Mouse (Mus musculus) hindbrain, embryonic 15.5 days (tissue): Measurements from ENCODE around the gene Rad51b. TPM values are rescaled to one million over a fixed set of nuclear protein-coding genes. Genes with fewer than 3 reads are reported as not detected.

Experiments used
- ATAC-seq: fragments of 200-750 bp; cut with Nextera tagmentation; 2 replicates; pipeline ENCODE4 v1.8.0; 2017; ENCODE audit warnings: low read depth, moderate number of reproducible peaks, moderate TSS enrichment; ENCODE audit not compliant: low FRiP score
- H3K27ac ChIP-seq: fragments of 300-500 bp; sonication (generic); replicated peaks from 2 replicates; pipeline ENCODE4 v1.5.1; 2015; ENCODE audit warnings: mild to moderate bottlenecking, inconsistent platforms
- H3K27me3 ChIP-seq: fragments of 300-500 bp; sonication (generic); 2 replicates; pipeline ENCODE4 v1.6.1; 2015; ENCODE audit warnings: control low read depth, inconsistent platforms
- H3K36me3 ChIP-seq: fragments of 300-500 bp; sonication (generic); 2 replicates; pipeline ENCODE4 v1.6.1; 2015; ENCODE audit warnings: control low read depth, inconsistent platforms
- H3K4me1 ChIP-seq: fragments of 300-500 bp; sonication (generic); replicated peaks from 2 replicates; pipeline ENCODE4 v1.6.1; 2015; ENCODE audit warnings: control low read depth, inconsistent platforms
- H3K4me2 ChIP-seq: fragments of 300-500 bp; sonication (generic); 2 replicates; pipeline ENCODE4 v1.6.1; 2015; ENCODE audit warnings: moderate library complexity, mild to moderate bottlenecking, inconsistent platforms
- H3K4me3 ChIP-seq: fragments of 300-500 bp; sonication (generic); 2 replicates; pipeline ENCODE4 v1.5.1; 2015; ENCODE audit warnings: mild to moderate bottlenecking, inconsistent platforms
- H3K9ac ChIP-seq: fragments of 300-500 bp; sonication (generic); 2 replicates; pipeline ENCODE4 v1.6.1; 2015; ENCODE audit warnings: inconsistent platforms
- H3K9me3 ChIP-seq: fragments of 300-500 bp; sonication (generic); 2 replicates; pipeline ENCODE4 v1.6.1; 2016; ENCODE audit warnings: control low read depth, inconsistent platforms
- WGBS: fragments of 180-500 bp; shearing (Covaris S2); methylation state at CpG from one replicate; pipeline ENCODE4 v1.1.7; 2015; 5-methylcytosine and 5-hydroxymethylcytosine counted together
- polyA plus RNA-seq: library from polyadenylated mRNA; unstranded; fragments of >200 nt; fragmentation: Nextera tagmentation; extraction: Ambion mirVana; gene quantifications from 2 replicates; pipeline ENCODE4 v1.2.1, GENCODE M21; 2015

The Rad51b gene
- polyA plus RNA-seq, 1 experiment from 2014 or later: 1.7 TPM

- no peak overlapping the region for H3K27ac ChIP-seq
- H3K9ac ChIP-seq: no peak overlapping the region
- 69% methylated on average over 7 of the region's 7 CpGs for WGBS
- no peak for ATAC-seq
- no peaks in the 10 kb centered on the region for H3K36me3 ChIP-seq
- no peak overlapping the region for H3K4me3 ChIP-seq
- no peaks in the 10 kb centered on the region for H3K4me1 ChIP-seq
- no peaks in the 10 kb centered on the region for H3K27me3 ChIP-seq
- H3K4me2 ChIP-seq: no peak overlapping the region
- no peaks in the 10 kb centered on the region for H3K9me3 ChIP-seq
Observed at GRCm38 (mm10) chr12:79429507-79430291, 132.6 kb downstream of the Rad51b start.

- Histone ChIP-seq H3K4me1 (no peaks in the 10 kb centered on the region), H3K27me3 (no peaks in the 10 kb centered on the region), H3K4me2 (no peak overlapping the region), H3K27ac (no peak overlapping the region), H3K9me3 (no peaks in the 10 kb centered on the region), H3K36me3 (no peaks in the 10 kb centered on the region), H3K9ac (no peak overlapping the region), H3K4me3 (no peak overlapping the region)
- WGBS: 88% methylated on average over 4 of the region's 4 CpGs
- no peak for ATAC-seq
Observed at GRCm38 (mm10) chr12:79431138-79431537, 134.1 kb downstream of the Rad51b start.

GRCm38 (mm10) chr12:79433724-79434442 lies 136.8 kb downstream of the Rad51b start:
- Histone ChIP-seq H3K4me1 (no peaks in the 10 kb centered on the region), H3K27me3 (no peaks in the 10 kb centered on the region), H3K4me3 (no peak overlapping the region), H3K4me2 (no peak overlapping the region), H3K27ac (no peak overlapping the region), H3K9me3 (no peaks in the 10 kb centered on the region), H3K9ac (no peak overlapping the region), H3K36me3 (no peaks in the 10 kb centered on the region)
- 24% methylated on average over 7 of the region's 7 CpGs for WGBS
- no peak for ATAC-seq

GRCm38 (mm10) chr12:79435474-79435873 lies 138.4 kb downstream of the Rad51b start:
- Histone ChIP-seq H3K4me2 (no peak overlapping the region), H3K9me3 (no peaks in the 10 kb centered on the region), H3K4me1 (no peaks in the 10 kb centered on the region), H3K4me3 (no peak overlapping the region), H3K27ac (no peak overlapping the region), H3K27me3 (no peaks in the 10 kb centered on the region), H3K36me3 (no peaks in the 10 kb centered on the region), H3K9ac (no peak overlapping the region)
- no peak for ATAC-seq
- 68% methylated on average over 3 of the region's 3 CpGs for WGBS

GRCm38 (mm10) chr12:79436035-79436434 lies 139.0 kb downstream of the Rad51b start:
- WGBS: 39% methylated on average over 8 of the region's 8 CpGs
- Histone ChIP-seq H3K9me3 (no peaks in the 10 kb centered on the region), H3K4me3 (no peak overlapping the region), H3K4me1 (no peaks in the 10 kb centered on the region), H3K36me3 (no peaks in the 10 kb centered on the region), H3K9ac (no peak overlapping the region), H3K4me2 (no peak overlapping the region), H3K27ac (no peak overlapping the region), H3K27me3 (no peaks in the 10 kb centered on the region)
- no peak for ATAC-seq

- no peak for ATAC-seq
- no peak overlapping the region for H3K4me2 ChIP-seq
- H3K9me3 ChIP-seq: no peaks in the 10 kb centered on the region
- H3K27ac ChIP-seq: no peak overlapping the region
- no peaks in the 10 kb centered on the region for H3K27me3 ChIP-seq
- 80% methylated on average over 4 of the region's 4 CpGs for WGBS
- no peak overlapping the region for H3K4me3 ChIP-seq
- H3K9ac ChIP-seq: no peak overlapping the region
- H3K36me3 ChIP-seq: no peaks in the 10 kb centered on the region
- no peaks in the 10 kb centered on the region for H3K4me1 ChIP-seq
Observed at GRCm38 (mm10) chr12:79436892-79437291, 139.8 kb downstream of the Rad51b start.

GRCm38 (mm10) chr12:79437572-79437971 lies 140.5 kb downstream of the Rad51b start:
- WGBS: 88% methylated on average over 3 of the region's 3 CpGs
- H3K9me3 ChIP-seq: no peaks in the 10 kb centered on the region
- no peak overlapping the region for H3K27ac ChIP-seq
- H3K9ac ChIP-seq: no peak overlapping the region
- H3K4me2 ChIP-seq: no peak overlapping the region
- H3K4me3 ChIP-seq: no peak overlapping the region
- no peaks in the 10 kb centered on the region for H3K27me3 ChIP-seq
- H3K36me3 ChIP-seq: no peaks in the 10 kb centered on the region
- H3K4me1 ChIP-seq: no peaks in the 10 kb centered on the region
- ATAC-seq: no peak

- no peak for ATAC-seq
- H3K9me3 ChIP-seq: no peaks in the 10 kb centered on the region
- H3K4me1 ChIP-seq: no peaks in the 10 kb centered on the region
- no peak overlapping the region for H3K4me2 ChIP-seq
- WGBS: 96% methylated on average over 6 of the region's 6 CpGs
- H3K4me3 ChIP-seq: no peak overlapping the region
- no peaks in the 10 kb centered on the region for H3K36me3 ChIP-seq
- no peak overlapping the region for H3K27ac ChIP-seq
- H3K9ac ChIP-seq: no peak overlapping the region
- no peaks in the 10 kb centered on the region for H3K27me3 ChIP-seq
Observed at GRCm38 (mm10) chr12:79439961-79440360, 142.9 kb downstream of the Rad51b start.

- no peak overlapping the region for H3K4me2 ChIP-seq
- no peak overlapping the region for H3K4me3 ChIP-seq
- no peak for ATAC-seq
- no peaks in the 10 kb centered on the region for H3K9me3 ChIP-seq
- H3K9ac ChIP-seq: no peak overlapping the region
- no peaks in the 10 kb centered on the region for H3K4me1 ChIP-seq
- H3K27me3 ChIP-seq: no peaks in the 10 kb centered on the region
- H3K36me3 ChIP-seq: no peaks in the 10 kb centered on the region
- no peak overlapping the region for H3K27ac ChIP-seq
- WGBS: 83% methylated on average over 12 of the region's 12 CpGs
Observed at GRCm38 (mm10) chr12:79441210-79442005, 144.3 kb downstream of the Rad51b start.

GRCm38 (mm10) chr12:79442126-79442525 lies 145.0 kb downstream of the Rad51b start:
- no peak for ATAC-seq
- 86% methylated on average over 7 of the region's 7 CpGs for WGBS

GRCm38 (mm10) chr12:79442836-79443390 lies 145.8 kb downstream of the Rad51b start:
- Histone ChIP-seq H3K27me3 (no peaks in the 10 kb centered on the region), H3K9me3 (no peaks in the 10 kb centered on the region), H3K27ac (no peak overlapping the region), H3K4me2 (no peak overlapping the region), H3K36me3 (no peaks in the 10 kb centered on the region), H3K4me3 (no peak overlapping the region), H3K9ac (no peak overlapping the region), H3K4me1 (no peaks in the 10 kb centered on the region)
- no peak for ATAC-seq
- 62% methylated on average over 6 of the region's 6 CpGs for WGBS

More at GRCm38 (mm10) chr12:79442126-79442525, 145.0 kb downstream of the Rad51b start:
- no peaks in the 10 kb centered on the region for H3K27me3 ChIP-seq
- H3K9me3 ChIP-seq: no peaks in the 10 kb centered on the region
- no peaks in the 10 kb centered on the region for H3K4me1 ChIP-seq
- no peaks in the 10 kb centered on the region for H3K36me3 ChIP-seq
- H3K4me2 ChIP-seq: no peak overlapping the region
- H3K27ac ChIP-seq: no peak overlapping the region
- H3K9ac ChIP-seq: no peak overlapping the region
- no peak overlapping the region for H3K4me3 ChIP-seq

GRCm38 (mm10) chr12:79444646-79445045 lies 147.6 kb downstream of the Rad51b start:
- Histone ChIP-seq H3K4me2 (no peak overlapping the region), H3K9ac (no peak overlapping the region), H3K4me1 (no peaks in the 10 kb centered on the region), H3K27me3 (no peaks in the 10 kb centered on the region), H3K36me3 (no peaks in the 10 kb centered on the region), H3K27ac (no peak overlapping the region), H3K4me3 (no peak overlapping the region), H3K9me3 (no peaks in the 10 kb centered on the region)
- 87% methylated on average over 2 of the region's 2 CpGs for WGBS
- ATAC-seq: no peak
